Comparison of ENCODE assay signal across 8 mouse cellular contexts in the genomic region with DNA sequence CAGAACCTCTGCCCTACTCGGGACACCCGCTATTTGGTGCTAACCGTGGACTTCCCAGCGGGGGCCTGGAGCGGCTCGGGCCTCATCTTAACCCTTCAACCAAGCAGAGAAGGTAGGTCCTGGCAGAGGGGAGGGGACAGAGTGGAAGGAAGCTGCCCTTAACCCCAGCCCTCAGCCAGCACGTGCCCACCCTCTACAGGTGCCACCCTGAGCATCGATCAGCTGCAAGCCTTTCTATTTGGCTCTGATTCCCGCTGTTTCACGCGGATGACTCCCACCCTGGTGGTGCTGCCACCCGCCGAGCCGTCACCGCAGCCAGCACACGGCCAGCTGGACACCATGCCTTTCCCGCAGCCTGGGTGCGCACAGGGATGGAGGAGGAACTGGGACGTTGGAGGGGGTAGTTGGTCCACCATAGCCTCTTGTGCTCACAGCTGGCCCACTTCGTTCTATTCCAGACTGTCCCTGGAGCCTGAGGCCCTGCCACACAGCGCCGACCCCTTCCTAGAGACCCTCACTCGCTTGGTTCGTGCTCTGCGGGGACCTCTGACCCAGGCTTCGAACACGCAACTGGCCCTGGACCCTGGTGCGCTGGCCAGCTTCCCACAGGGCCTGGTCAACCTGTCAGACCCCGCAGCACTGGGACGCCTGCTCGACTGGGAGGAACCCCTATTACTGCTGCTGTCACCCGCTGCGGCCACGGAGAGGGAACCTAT. TPM values are rescaled to one million over a fixed set of nuclear protein-coding genes. Genes with fewer than 3 reads are reported as not detected.
DNase-seq lines count a peak whose midpoint lies in the region; ATAC-seq lines count a peak whose summit lies in the region.

No protein-coding gene starts in this region.

- H3K4me3 ChIP-seq in kidney, embryonic 14.5 days (ENCODE audit: low read length), result peak overlapping the region; percentile 49
- peak overlapping the region; percentile 44 for H3K4me3 ChIP-seq in embryonic facial prominence, embryonic 11.5 days (ENCODE audit: low read depth, low read length)
- H3K4me3 ChIP-seq in hindbrain, embryonic 13.5 days, result peak overlapping the region; percentile 52
- peak overlapping the region; percentile 48 for H3K4me3 ChIP-seq in midbrain, embryonic 14.5 days (replicated peaks; ENCODE audit: low read depth, low read length)

- intact Hi-C loops in left cerebral cortex, postnatal 25 days (cut with DNase I), result no loop called here

- H3K36me3 ChIP-seq in kidney, embryonic 14.5 days (ENCODE audit: control insufficient read depth, insufficient read depth, low read length), result peaks cover 34% of the 10 kb centered on the region
- H3K36me3 ChIP-seq in embryonic facial prominence, embryonic 11.5 days (replicated peaks; ENCODE audit: control insufficient read depth, insufficient read depth, low read depth, low read length), result peaks cover 20% of the 10 kb centered on the region
- peaks cover 40% of the 10 kb centered on the region for H3K36me3 ChIP-seq in hindbrain, embryonic 13.5 days
- H3K36me3 ChIP-seq in midbrain, embryonic 14.5 days (ENCODE audit: control insufficient read depth, insufficient read depth, low read length), result peaks cover 41% of the 10 kb centered on the region

- peak overlapping the region; percentile 96 for H3K4me2 ChIP-seq in kidney, embryonic 14.5 days (replicated peaks; ENCODE audit: low read depth, low read length)
- H3K4me2 ChIP-seq in embryonic facial prominence, embryonic 11.5 days (ENCODE audit: low read depth, low read length), result peak overlapping the region; percentile 99
- H3K4me2 ChIP-seq in hindbrain, embryonic 13.5 days, result peak overlapping the region; percentile 95
- H3K4me2 ChIP-seq in midbrain, embryonic 14.5 days (ENCODE audit: low read length), result peak overlapping the region; percentile 95

- 42% methylated on average over 33 of the region's 34 CpGs for WGBS in kidney, embryonic 14.5 days
- WGBS in embryonic facial prominence, embryonic 11.5 days, result 43% methylated on average over 34 of the region's 34 CpGs
- WGBS in hindbrain, embryonic 13.5 days, result 37% methylated on average over 34 of the region's 34 CpGs
- 36% methylated on average over 33 of the region's 34 CpGs for WGBS in midbrain, embryonic 14.5 days

- peak overlapping the region; percentile 73; the same call in 1 of the 2 replicates for H3K9ac ChIP-seq in kidney, embryonic 14.5 days (ENCODE audit: low read depth, low read length)
- H3K9ac ChIP-seq in embryonic facial prominence, embryonic 11.5 days (replicated peaks; ENCODE audit: low read length), result peak overlapping the region; percentile 74
- H3K9ac ChIP-seq in hindbrain, embryonic 13.5 days, result peak overlapping the region; percentile 82
- H3K9ac ChIP-seq in midbrain, embryonic 14.5 days (replicated peaks; ENCODE audit: low read length), result peak overlapping the region; percentile 72

- peak overlapping the region; percentile 76 for H3K27ac ChIP-seq in kidney, embryonic 14.5 days (ENCODE audit: low read depth, low read length)
- no peak overlapping the region for H3K27ac ChIP-seq in embryonic facial prominence, embryonic 11.5 days (replicated peaks; ENCODE audit: low read depth, low read length)
- H3K27ac ChIP-seq in hindbrain, embryonic 13.5 days, result peak overlapping the region; percentile 89
- H3K27ac ChIP-seq in midbrain, embryonic 14.5 days (replicated peaks; ENCODE audit: low read depth, low read length), result peak overlapping the region; percentile 89

- DNase-seq in kidney, adult 9 months, result no peak
- DNase-seq in embryonic facial prominence, embryonic 11.5 days (ENCODE audit: low spot score), result no peak
- DNase-seq in midbrain, embryonic 14.5 days, result no peak
- DNase-seq in left cerebral cortex, postnatal 25 days (ENCODE audit: low spot score in 2 of 2), result no peak
- DNase-seq in frontal cortex, postnatal 25 days (ENCODE audit: low spot score in 2 of 2), result no peak
- DNase-seq in B cell, adult 2 months, result no peak

- peaks cover 38% of the 10 kb centered on the region for H3K4me1 ChIP-seq in kidney, embryonic 14.5 days (ENCODE audit: control insufficient read depth, insufficient read depth, low read length)
- H3K4me1 ChIP-seq in embryonic facial prominence, embryonic 11.5 days (ENCODE audit: control insufficient read depth, insufficient read depth, low read length), result peaks cover 11% of the 10 kb centered on the region
- peaks cover 46% of the 10 kb centered on the region for H3K4me1 ChIP-seq in hindbrain, embryonic 13.5 days (replicated peaks)
- H3K4me1 ChIP-seq in midbrain, embryonic 14.5 days (ENCODE audit: control insufficient read depth, insufficient read depth, low read length), result peaks cover 27% of the 10 kb centered on the region

- no peaks in the 10 kb centered on the region for H3K9me3 ChIP-seq in kidney, embryonic 14.5 days (ENCODE audit: control insufficient read depth, low read length)
- no peaks in the 10 kb centered on the region for H3K9me3 ChIP-seq in embryonic facial prominence, embryonic 11.5 days (replicated peaks; ENCODE audit: control insufficient read depth, low read length)
- H3K9me3 ChIP-seq in hindbrain, embryonic 13.5 days, result no peaks in the 10 kb centered on the region
- no peaks in the 10 kb centered on the region for H3K9me3 ChIP-seq in midbrain, embryonic 14.5 days (ENCODE audit: control insufficient read depth, low read length)

- 0 out of 2 replicates have a peak, but pooled peaks have one; percentile 0 for ATAC-seq in kidney, embryonic 14.5 days (ENCODE audit: low FRiP score, low TSS enrichment)
- ATAC-seq in embryonic facial prominence, embryonic 11.5 days (replicated peaks; ENCODE audit: insufficient number of reproducible peaks, low FRiP score, low TSS enrichment, low read depth), result no peak; the same call in 1 of the 2 replicates
- peak; percentile 27 for ATAC-seq in hindbrain, embryonic 13.5 days (ENCODE audit: low FRiP score)
- ATAC-seq in midbrain, embryonic 14.5 days (ENCODE audit: low FRiP score, low TSS enrichment), result peak; percentile 16; the same call in 1 of the 2 replicates

- peaks cover 14% of the 10 kb centered on the region for H3K27me3 ChIP-seq in kidney, embryonic 14.5 days (ENCODE audit: control insufficient read depth, insufficient read depth, low read length)
- peaks cover 5% of the 10 kb centered on the region for H3K27me3 ChIP-seq in embryonic facial prominence, embryonic 11.5 days (ENCODE audit: control insufficient read depth, insufficient read depth, low read length)
- peaks cover 52% of the 10 kb centered on the region for H3K27me3 ChIP-seq in hindbrain, embryonic 13.5 days
- peaks cover 17% of the 10 kb centered on the region for H3K27me3 ChIP-seq in midbrain, embryonic 14.5 days (ENCODE audit: control insufficient read depth, insufficient read depth, low read length)

RNA-seq across cellular contexts. Expression of a gene that starts 1.5 kb away (rescaled TPM):
- not detected in 2 replicates for polyA plus RNA-seq in kidney, embryonic 14.5 days (2014; fragmentation: Nextera tagmentation; extraction: Ambion mirVana)
- not detected in 2 replicates for polyA plus RNA-seq in embryonic facial prominence, embryonic 11.5 days (2014; fragmentation: Nextera tagmentation; extraction: Ambion mirVana)
- 0.22 TPM in 1 of 2 replicates, not detected in the other for polyA plus RNA-seq in hindbrain, embryonic 13.5 days (2015; fragmentation: Nextera tagmentation; extraction: Ambion mirVana)
- polyA plus RNA-seq in midbrain, embryonic 14.5 days (2014; fragmentation: Nextera tagmentation; extraction: Ambion mirVana), result 0.12 TPM in 1 of 2 replicates, not detected in the other
- total RNA-seq in left cerebral cortex, postnatal 25 days (2021), result 1 to 10 TPM; 1.6 to 2.7 TPM

RNA-seq across cellular contexts. Expression of a gene that starts 6.8 kb away (rescaled TPM):
- 4.4 and 5.2 TPM in 2 replicates for polyA plus RNA-seq in kidney, embryonic 14.5 days (2014; fragmentation: Nextera tagmentation; extraction: Ambion mirVana)
- 0.60 and 1.2 TPM in 2 replicates for polyA plus RNA-seq in embryonic facial prominence, embryonic 11.5 days (2014; fragmentation: Nextera tagmentation; extraction: Ambion mirVana)
- 0.56 and 0.95 TPM in 2 replicates for polyA plus RNA-seq in hindbrain, embryonic 13.5 days (2015; fragmentation: Nextera tagmentation; extraction: Ambion mirVana)
- polyA plus RNA-seq in midbrain, embryonic 14.5 days (2014; fragmentation: Nextera tagmentation; extraction: Ambion mirVana), result 0.23 and 0.30 TPM in 2 replicates
- total RNA-seq in left cerebral cortex, postnatal 25 days (2021), result 1 to 10 TPM; 4.0 to 4.5 TPM

RNA-seq across cellular contexts. Expression of a gene that starts 8.1 kb away (rescaled TPM):
- 121 and 126 TPM in 2 replicates for polyA plus RNA-seq in kidney, embryonic 14.5 days (2014; fragmentation: Nextera tagmentation; extraction: Ambion mirVana)
- 119 and 137 TPM in 2 replicates for polyA plus RNA-seq in embryonic facial prominence, embryonic 11.5 days (2014; fragmentation: Nextera tagmentation; extraction: Ambion mirVana)
- 128 and 132 TPM in 2 replicates for polyA plus RNA-seq in hindbrain, embryonic 13.5 days (2015; fragmentation: Nextera tagmentation; extraction: Ambion mirVana)
- polyA plus RNA-seq in midbrain, embryonic 14.5 days (2014; fragmentation: Nextera tagmentation; extraction: Ambion mirVana), result 107 and 116 TPM in 2 replicates
- total RNA-seq in left cerebral cortex, postnatal 25 days (2021), result 10 to 100 TPM; 57.5 to 62.4 TPM

RNA-seq across cellular contexts. Expression of a gene that starts 8.5 kb away (rescaled TPM):
- polyA plus RNA-seq in kidney, embryonic 14.5 days (2014; fragmentation: Nextera tagmentation; extraction: Ambion mirVana), result 101 and 102 TPM in 2 replicates
- 92.6 and 93.9 TPM in 2 replicates for polyA plus RNA-seq in embryonic facial prominence, embryonic 11.5 days (2014; fragmentation: Nextera tagmentation; extraction: Ambion mirVana)
- 55.9 and 61.6 TPM in 2 replicates for polyA plus RNA-seq in hindbrain, embryonic 13.5 days (2015; fragmentation: Nextera tagmentation; extraction: Ambion mirVana)
- 57.2 and 75.1 TPM in 2 replicates for polyA plus RNA-seq in midbrain, embryonic 14.5 days (2014; fragmentation: Nextera tagmentation; extraction: Ambion mirVana)
- total RNA-seq in left cerebral cortex, postnatal 25 days (2021), result 10 to 100 TPM; 43.9 to 50.3 TPM

RNA-seq across cellular contexts. Expression of a gene that starts 20.0 kb away (rescaled TPM):
- 1,867 and 1,944 TPM in 2 replicates for polyA plus RNA-seq in kidney, embryonic 14.5 days (2014; fragmentation: Nextera tagmentation; extraction: Ambion mirVana)
- 1,818 and 1,942 TPM in 2 replicates for polyA plus RNA-seq in embryonic facial prominence, embryonic 11.5 days (2014; fragmentation: Nextera tagmentation; extraction: Ambion mirVana)
- 1,227 and 1,240 TPM in 2 replicates for polyA plus RNA-seq in hindbrain, embryonic 13.5 days (2015; fragmentation: Nextera tagmentation; extraction: Ambion mirVana)
- polyA plus RNA-seq in midbrain, embryonic 14.5 days (2014; fragmentation: Nextera tagmentation; extraction: Ambion mirVana), result 1,218 and 1,334 TPM in 2 replicates
- 100 to 1,000 TPM; 500 to 527 TPM for total RNA-seq in left cerebral cortex, postnatal 25 days (2021)
